Mouse (Mus musculus) 416B (cell line): Measurements from ENCODE around the gene Rpusd3.

Experiments used
- DNase-seq: peaks from one replicate; pipeline ENCODE4 v3.0.0; 2011; ENCODE audit warnings: low read depth

Gene Rpusd3

GRCm38 (mm10) chr6:113385160-113385714, 33.9 kb downstream of the Rpusd3 start:
- no peak for DNase-seq

DNA sequence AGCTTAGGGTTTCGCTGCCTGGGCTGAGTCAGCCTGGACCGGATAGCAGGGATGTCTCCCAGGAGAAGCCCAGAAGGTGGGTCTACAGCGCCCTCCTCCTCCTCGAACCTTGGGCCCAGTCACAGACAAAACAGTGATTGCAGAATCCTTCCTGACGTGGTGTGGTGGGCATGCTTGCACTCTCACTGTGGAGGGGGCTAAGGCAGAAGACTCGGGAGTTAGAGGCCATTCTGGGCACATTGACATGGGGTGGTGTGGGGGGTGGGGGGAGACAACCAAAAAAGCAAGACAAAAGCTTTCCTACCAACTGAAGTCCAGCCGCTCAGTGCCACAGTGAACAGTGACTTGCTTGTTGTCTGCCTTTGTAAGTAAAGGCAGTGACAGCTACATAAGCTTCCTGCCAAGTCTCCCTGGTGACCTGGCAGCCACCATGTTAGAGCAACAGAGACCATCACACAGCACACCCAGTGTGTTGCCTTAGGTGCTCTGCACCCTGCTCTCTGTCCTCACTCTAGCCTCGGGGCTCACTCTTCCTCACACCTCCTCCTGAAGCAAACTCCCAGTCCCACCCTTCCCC, 34.7 kb downstream of the Rpusd3 start:
- DNase-seq = no peak

DNA sequence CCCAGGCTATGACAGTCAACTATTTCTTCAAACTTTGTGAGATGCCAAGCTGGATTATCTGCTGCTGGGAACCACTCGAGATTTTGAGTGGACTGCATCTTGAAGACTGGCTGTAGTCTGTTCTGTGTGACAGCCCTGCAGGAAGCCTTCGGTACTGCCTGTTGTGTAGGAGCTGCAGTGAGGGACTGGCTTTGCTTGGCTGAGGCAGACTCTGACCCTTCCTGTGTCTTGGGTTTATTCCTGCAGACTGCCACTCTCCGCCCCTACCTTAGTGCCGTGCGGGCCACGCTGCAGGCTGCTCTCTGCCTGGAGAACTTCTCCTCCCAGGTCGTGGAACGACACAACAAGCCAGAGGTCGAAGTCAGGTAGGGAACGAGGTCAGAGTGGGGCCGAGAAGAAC, 38.7 kb downstream of the Rpusd3 start:
- DNase-seq = no peak

DNA sequence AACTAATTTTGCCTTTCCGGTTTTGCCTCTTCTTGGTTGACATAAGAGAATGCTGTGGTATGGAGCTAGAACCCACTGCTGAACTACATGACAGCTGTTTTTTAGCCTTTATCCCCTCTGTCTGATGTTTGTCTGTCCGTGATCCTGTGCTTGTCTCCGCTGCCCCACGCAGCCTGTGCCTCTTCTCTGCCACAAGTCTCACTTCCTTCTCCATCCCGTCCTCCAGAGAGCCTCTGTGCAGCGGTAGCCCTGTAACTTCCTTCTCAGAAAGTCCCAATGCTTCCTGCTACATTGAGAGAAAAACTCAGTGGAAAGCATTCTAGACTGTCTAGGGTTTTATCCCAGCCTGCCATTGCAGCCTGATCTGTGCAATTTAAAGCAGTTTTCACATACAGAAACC, 39.9 kb downstream of the Rpusd3 start:
- DNase-seq = peak; percentile 46

DNA sequence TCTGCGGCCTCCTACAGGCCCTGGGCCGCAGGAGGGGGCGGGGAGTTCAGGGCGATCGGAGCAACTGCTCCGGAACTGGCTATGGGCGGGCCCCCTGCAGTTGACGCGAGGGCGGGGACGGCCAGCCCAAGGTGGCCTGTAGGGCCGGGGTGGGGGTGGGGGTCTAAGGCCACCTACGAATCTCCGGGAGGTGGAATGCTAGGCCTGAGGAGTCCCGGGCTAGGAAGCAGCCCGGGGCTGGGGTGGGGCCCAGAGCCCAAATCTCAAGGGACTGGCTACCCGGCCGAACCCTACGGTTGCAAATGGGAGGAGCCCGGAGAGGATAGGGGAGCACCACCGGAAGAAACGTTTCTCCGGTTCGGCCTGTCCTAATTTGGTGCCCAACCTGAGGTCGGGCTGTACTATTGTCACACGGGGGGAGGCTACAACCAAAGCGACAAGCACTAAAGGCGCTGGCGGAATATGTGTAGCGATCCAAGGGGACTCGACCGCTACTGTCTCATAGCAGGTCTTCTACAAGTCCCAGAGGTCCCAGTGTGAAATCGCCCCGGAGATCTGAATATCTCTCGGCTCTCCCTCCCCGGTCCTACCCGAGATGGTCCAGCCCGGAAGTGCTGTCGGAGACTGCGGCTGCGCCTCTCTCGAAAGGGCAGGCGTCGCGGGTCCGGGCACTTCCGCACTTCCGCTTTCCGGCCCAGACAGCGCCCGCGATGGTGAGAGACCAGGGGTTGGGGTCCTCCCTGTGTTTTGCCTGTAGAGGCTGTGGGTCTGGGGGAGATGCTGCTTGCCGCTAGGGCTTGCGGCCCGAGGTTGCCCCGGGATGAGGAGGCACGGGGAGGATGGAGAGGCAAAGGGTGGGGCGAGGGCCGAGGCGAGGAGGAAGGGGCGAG, 41.4 kb downstream of the Rpusd3 start, which contains the start of the genes Tada3 and Arpc4:
Tada3 (minus strand) TSS at position 388 of the 890 bp plus-strand sequence.
Arpc4 (plus strand) TSS at position 620 of the 890 bp plus-strand sequence.
- DNase-seq = peak; percentile 98

DNA sequence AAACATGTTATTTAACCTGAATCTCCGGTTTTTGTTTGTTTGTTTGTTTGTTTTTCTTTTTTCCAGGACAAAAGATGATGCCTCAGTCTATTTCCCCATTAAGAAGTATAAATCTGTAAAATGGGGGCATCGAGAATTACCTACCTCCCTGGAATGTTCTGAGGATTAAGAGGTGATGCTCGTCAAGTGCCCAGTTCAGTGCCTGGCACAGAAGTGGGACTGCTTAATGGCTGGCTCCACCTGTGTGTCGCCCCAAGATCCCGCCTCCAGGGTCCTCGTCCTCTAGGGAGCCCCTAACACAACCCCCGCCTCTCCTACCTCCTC, 42.0 kb downstream of the Rpusd3 start:
- DNase-seq = no peak

DNA sequence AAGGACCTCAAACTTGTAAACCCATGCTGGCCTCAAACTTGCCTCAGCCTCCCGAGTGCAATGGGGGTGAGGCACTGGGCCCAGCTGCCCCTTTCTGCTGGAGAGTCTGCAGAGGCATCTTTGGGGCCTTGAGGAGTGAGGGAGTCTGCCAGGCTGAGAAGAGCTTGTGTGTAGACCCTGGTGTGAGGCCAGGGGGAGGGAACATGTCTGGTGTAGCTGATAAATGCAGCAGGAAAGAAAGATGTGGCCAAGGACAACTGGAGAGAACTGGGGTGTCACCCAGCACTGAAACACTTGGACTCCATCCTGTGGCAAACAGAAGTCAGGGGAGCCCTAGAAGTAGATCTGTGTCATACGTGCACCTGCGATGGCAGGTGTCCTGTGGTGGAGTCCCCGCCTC, 45.6 kb downstream of the Rpusd3 start:
- DNase-seq = no peak

DNA sequence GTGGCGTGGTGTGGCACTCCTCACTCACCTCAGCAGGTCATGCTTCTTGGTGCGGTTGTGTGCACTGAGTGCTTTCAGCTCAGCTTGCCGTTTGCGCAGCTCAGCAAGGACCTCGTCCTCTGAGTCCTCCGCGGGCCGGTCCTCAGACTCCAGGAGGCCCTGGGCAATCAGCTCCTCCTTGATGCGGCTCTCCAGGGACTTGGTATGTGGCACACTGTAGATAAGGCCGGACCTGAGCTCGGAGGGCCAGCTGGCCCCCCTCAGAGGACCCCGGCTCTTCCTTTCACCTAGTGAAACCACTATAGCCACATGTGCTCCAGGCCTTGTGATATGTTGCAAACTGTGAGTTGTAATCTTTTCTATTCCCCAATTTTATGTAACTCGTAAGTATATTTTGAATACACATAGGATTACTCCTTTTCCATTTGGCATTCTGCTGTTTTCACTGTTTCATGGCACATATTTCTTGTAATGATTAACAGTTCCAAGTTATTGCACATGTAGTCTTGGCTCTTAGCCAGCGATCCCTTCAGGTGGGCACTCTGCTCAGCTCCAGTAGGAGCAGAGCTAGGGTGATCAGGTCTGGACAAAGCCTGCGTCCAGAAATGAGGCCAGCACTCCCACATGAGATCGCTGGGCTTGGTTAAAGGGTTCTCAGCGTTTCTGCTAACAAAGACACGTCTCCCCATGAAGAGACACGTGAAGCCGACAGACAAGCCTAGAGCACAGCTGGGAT, 48.8 kb downstream of the Rpusd3 start:
- DNase-seq = no peak

GRCm38 (mm10) chr6:113368577-113368976, 50.6 kb downstream of the Rpusd3 start:
- no peak for DNase-seq

- DNase-seq = no peak
Observed at GRCm38 (mm10) chr6:113368124-113368523, 51.0 kb downstream of the Rpusd3 start.

DNA sequence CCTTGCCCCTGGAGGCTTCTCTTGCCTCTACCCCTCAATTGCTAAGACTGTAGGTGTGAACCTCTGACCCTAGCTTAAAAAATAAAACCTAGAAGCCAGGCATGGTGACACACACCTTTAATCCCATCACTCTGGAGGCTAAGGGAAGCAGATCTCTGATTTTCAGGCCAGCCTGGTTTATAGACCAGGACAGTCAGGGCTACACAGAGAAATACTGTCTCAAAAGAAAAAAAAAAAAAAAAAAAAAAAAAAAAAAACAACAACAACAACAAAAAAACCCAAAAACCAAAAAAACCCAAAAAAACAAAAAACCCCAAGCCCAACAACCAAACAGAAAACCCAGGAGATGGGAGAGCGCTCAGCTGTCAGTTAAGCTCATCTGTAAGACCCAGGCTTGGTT, 51.6 kb downstream of the Rpusd3 start:
- no peak for DNase-seq

DNA sequence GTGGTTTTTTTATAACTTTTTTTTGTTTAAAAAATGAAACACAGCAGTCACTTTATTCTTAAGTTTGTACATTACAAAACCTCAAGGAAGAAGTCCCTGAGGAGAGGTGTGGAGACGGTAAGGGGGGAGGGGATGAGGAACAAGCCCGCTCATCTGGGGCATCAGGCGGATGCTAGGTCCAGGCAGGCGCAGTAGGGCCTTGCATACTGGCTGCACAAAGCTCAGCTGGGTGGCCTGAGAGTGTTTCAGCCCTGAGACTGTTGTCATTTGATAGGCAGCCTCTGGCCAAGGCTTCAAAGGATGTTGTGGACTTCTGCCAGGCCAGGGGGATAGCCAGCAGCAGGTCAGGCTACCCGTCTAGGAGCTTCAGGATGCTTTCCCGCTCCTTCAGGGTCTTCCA, 52.5 kb downstream of the Rpusd3 start:
- DNase-seq = no peak
